Mouse (Mus musculus): ENCODE data around the gene Aspscr1.

Gene Aspscr1

DNA sequence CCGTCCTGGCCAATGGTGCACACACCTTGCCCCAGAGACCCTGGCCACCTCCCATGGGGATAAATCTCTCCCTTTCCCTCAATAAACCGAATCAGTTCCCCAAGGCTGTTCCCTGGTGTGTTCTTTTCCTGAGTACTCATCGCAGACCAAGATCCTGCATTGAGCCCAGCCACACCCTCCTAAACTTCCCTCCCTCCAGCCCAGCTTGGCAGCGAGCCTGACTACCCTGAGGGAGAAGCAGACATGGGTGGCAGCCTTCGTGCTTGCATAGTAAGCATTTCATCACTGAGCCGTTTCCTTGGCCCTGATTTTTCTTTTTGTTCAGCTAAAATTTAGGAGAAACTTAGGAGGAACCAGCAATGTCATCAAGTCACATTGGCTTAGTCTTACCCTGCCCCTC is 60.7 kb downstream of the Aspscr1 start:
- no peak for DNase-seq (ENCODE audit: low spot score in 2 of 2)

DNA sequence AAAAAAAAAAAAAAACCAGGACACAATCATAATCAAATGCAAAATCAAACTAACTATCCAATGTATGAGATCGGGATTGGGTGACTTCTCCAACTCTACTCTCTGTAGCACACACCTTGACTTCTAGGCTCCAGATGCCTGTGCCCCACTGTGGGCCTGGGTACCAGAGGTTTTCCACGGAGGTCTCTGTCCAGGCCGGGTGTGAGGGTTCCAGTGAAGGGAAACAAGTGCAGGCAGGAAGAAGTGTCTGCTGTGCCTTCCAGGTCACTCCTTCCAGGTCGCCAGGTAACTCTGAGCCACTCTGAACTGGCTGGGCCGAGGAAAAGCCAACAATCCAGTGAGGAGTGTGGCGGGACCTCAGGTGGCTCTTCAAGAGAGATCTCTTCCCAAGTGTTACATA is 63.7 kb downstream of the Aspscr1 start:
- DNase-seq (ENCODE audit: low spot score in 2 of 2), result no peak

GRCm38 (mm10) chr11:120740981-120741380 is 68.2 kb downstream of the Aspscr1 start:
- no peak for DNase-seq (ENCODE audit: low spot score in 2 of 2)

DNA sequence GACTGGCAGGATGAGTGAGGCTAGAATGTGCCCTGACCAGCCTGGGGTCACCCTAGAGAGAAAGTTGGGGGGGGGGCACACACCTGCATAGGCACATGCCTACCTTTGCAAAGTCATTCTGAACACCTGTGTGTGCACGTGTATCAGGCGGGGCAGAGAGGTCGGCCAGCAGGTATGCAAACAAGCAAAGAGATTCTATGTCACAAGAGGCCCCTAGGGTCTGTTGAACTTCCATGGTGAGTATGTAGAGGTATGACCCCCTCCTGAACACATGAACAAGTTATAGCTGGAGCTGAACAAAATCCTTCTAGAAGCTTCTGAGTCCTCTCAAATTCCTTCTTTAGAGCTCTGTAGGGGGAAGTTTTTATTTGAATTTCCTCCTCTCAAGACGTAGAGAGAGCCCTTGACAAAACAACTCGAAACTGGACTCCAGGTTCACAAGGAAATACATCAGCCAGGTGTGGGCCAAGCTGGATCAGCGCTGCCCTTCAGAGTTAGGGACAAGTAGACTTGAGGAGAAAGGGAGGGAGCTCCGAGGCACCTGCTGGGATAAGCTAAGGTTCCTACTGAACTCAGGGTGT is 71.4 kb downstream of the Aspscr1 start:
- no peak for DNase-seq (ENCODE audit: low spot score in 2 of 2)

GRCm38 (mm10) chr11:120747974-120748373 is 75.2 kb downstream of the Aspscr1 start:
- no peak for DNase-seq (ENCODE audit: low spot score in 2 of 2)

GRCm38 (mm10) chr11:120749430-120749829 is 76.7 kb downstream of the Aspscr1 start:
- DNase-seq (ENCODE audit: low spot score in 2 of 2), result no peak

- no peak for DNase-seq (ENCODE audit: low spot score in 2 of 2)
Observed at GRCm38 (mm10) chr11:120751606-120752005, 78.8 kb downstream of the Aspscr1 start.

Measured in left cerebral cortex, adult 9 months (tissue).